Mouse (Mus musculus) lung, embryonic 14.5 days (tissue): ENCODE measurements around the gene Tnnc1. TPM values are rescaled to one million over a fixed set of nuclear protein-coding genes. Genes with fewer than 3 reads are reported as not detected.

Experiments
- ATAC-seq: fragments of 200-750 bp; cut with Nextera tagmentation; 2 replicates; pipeline ENCODE4 v1.8.0; 2017; ENCODE audit warnings: mild to moderate bottlenecking, moderate TSS enrichment, moderate library complexity; ENCODE audit not compliant: insufficient read depth
- DNase-seq: peaks from one replicate; pipeline ENCODE4 v3.0.0-alpha.2; 2015
- H3K27ac ChIP-seq: fragments of 300-500 bp; sonication (generic); 2 replicates; pipeline ENCODE4 v1.5.1; 2014; ENCODE audit warnings: low read depth, mild to moderate bottlenecking, moderate library complexity
- H3K27me3 ChIP-seq: fragments of 300-500 bp; sonication (generic); 2 replicates; pipeline ENCODE4 v1.6.1; 2014; ENCODE audit warnings: low read length, control low read depth; ENCODE audit not compliant: insufficient read depth
- H3K36me3 ChIP-seq: fragments of 300-500 bp; sonication (generic); 2 replicates; pipeline ENCODE4 v1.6.1; 2014; ENCODE audit warnings: control low read depth; ENCODE audit not compliant: insufficient read depth
- H3K4me1 ChIP-seq: fragments of 300-500 bp; sonication (generic); 2 replicates; pipeline ENCODE4 v1.6.1; 2014; ENCODE audit warnings: antibody characterized with exemption, control low read depth; ENCODE audit not compliant: insufficient read depth
- H3K4me2 ChIP-seq: fragments of 300-500 bp; sonication (generic); 2 replicates; pipeline ENCODE4 v1.6.1; 2014; ENCODE audit warnings: mild to moderate bottlenecking
- H3K4me3 ChIP-seq: fragments of 300-500 bp; sonication (generic); 2 replicates; pipeline ENCODE4 v1.5.1; 2014; ENCODE audit warnings: low read depth, low read length
- H3K9ac ChIP-seq: fragments of 300-500 bp; sonication (generic); 2 replicates; pipeline ENCODE4 v1.6.1; 2014
- H3K9me3 ChIP-seq: fragments of 300-500 bp; sonication (generic); 2 replicates; pipeline ENCODE4 v1.6.1; 2016; ENCODE audit warnings: low read depth, low read length, control low read depth
- CTCF ChIP-seq: IDR thresholded peaks from 2 replicates; pipeline ENCODE4 v1.5.1; 2016; ENCODE audit warnings: antibody characterized with exemption, low read depth
- WGBS: fragments of 180-500 bp; shearing (Covaris S2); extraction: QIAGEN DNeasy Blood & Tissue Kit; methylation state at CpG from one replicate; pipeline ENCODE4 v1.1.7; 2014; 5-methylcytosine and 5-hydroxymethylcytosine counted together
- polyA plus RNA-seq: library from polyadenylated mRNA; unstranded; fragments of >200 nt; fragmentation: Nextera tagmentation; extraction: Ambion mirVana; gene quantifications from 2 replicates; pipeline ENCODE4 v1.2.1, GENCODE M21; 2014

Gene Tnnc1
- polyA plus RNA-seq, 1 experiment from 2014 or later: 5.1 TPM

- Histone ChIP-seq H3K36me3 (peaks cover 100% of the 10 kb centered on the region), H3K9me3 (no peaks in the 10 kb centered on the region), H3K9ac (no peak overlapping the region), H3K27ac (no peak overlapping the region), H3K4me2 (no peak overlapping the region), H3K27me3 (no peaks in the 10 kb centered on the region), H3K4me3 (no peak overlapping the region), H3K4me1 (no peaks in the 10 kb centered on the region)
- DNase-seq (no peak), ATAC-seq (no peak)
- 75% methylated on average over 5 of the region's 5 CpGs for WGBS
- no peak for TF ChIP-seq CTCF
These were observed 24.6 kb upstream of the Tnnc1 start for GRCm38 (mm10) chr14:31183541-31183940.

GRCm38 (mm10) chr14:31184195-31184594, 23.9 kb upstream of the Tnnc1 start:
- TF ChIP-seq CTCF: no peak
- DNase-seq (no peak), ATAC-seq (no peak)
- no peaks in the 10 kb centered on the region for H3K9me3 ChIP-seq
- WGBS: 87% methylated on average over 12 of the region's 12 CpGs
- no peaks in the 10 kb centered on the region for H3K27me3 ChIP-seq
- H3K4me1 ChIP-seq: no peaks in the 10 kb centered on the region
- H3K4me2 ChIP-seq: no peak overlapping the region
- peaks cover 100% of the 10 kb centered on the region for H3K36me3 ChIP-seq
- no peak overlapping the region for H3K9ac ChIP-seq
- H3K4me3 ChIP-seq: no peak overlapping the region
- no peak overlapping the region for H3K27ac ChIP-seq

GRCm38 (mm10) chr14:31186656-31187055, 21.5 kb upstream of the Tnnc1 start:
- no peak overlapping the region for H3K4me3 ChIP-seq
- no peaks in the 10 kb centered on the region for H3K9me3 ChIP-seq
- no peak for DNase-seq
- no peak overlapping the region for H3K27ac ChIP-seq
- no peak overlapping the region for H3K4me2 ChIP-seq
- 65% methylated on average over 4 of the region's 4 CpGs for WGBS
- H3K27me3 ChIP-seq: no peaks in the 10 kb centered on the region
- TF ChIP-seq CTCF: no peak
- H3K9ac ChIP-seq: no peak overlapping the region
- H3K36me3 ChIP-seq: peaks cover 100% of the 10 kb centered on the region
- no peak for ATAC-seq
- H3K4me1 ChIP-seq: no peaks in the 10 kb centered on the region

- TF ChIP-seq CTCF: no peak
These were observed 19.3 kb upstream of the Tnnc1 start for GRCm38 (mm10) chr14:31188771-31189181.

GRCm38 (mm10) chr14:31189348-31189747, 18.8 kb upstream of the Tnnc1 start:
- Histone ChIP-seq H3K4me1 (no peaks in the 10 kb centered on the region), H3K9me3 (no peaks in the 10 kb centered on the region), H3K9ac (no peak overlapping the region), H3K36me3 (peaks cover 100% of the 10 kb centered on the region), H3K27ac (no peak overlapping the region; the same call in 1 of the 2 replicates), H3K27me3 (no peaks in the 10 kb centered on the region), H3K4me2 (no peak overlapping the region), H3K4me3 (no peak overlapping the region)
- ATAC-seq: no peak
- TF ChIP-seq CTCF: no peak
- DNase-seq: no peak
- 93% methylated on average over 3 of the region's 3 CpGs for WGBS

More at GRCm38 (mm10) chr14:31188771-31189181, 19.3 kb upstream of the Tnnc1 start:
- no peak for DNase-seq
- Histone ChIP-seq H3K9me3 (no peaks in the 10 kb centered on the region), H3K4me3 (no peak overlapping the region), H3K27ac (no peak overlapping the region; the same call in 1 of the 2 replicates), H3K9ac (no peak overlapping the region), H3K27me3 (no peaks in the 10 kb centered on the region), H3K4me1 (no peaks in the 10 kb centered on the region), H3K36me3 (peaks cover 100% of the 10 kb centered on the region), H3K4me2 (no peak overlapping the region)
- no peak for ATAC-seq
- WGBS: 69% methylated on average over 6 of the region's 6 CpGs

- DNase-seq: no peak
- 51% methylated on average over 2 of the region's 2 CpGs for WGBS
- H3K9ac ChIP-seq: no peak overlapping the region
These were observed 16.2 kb upstream of the Tnnc1 start for GRCm38 (mm10) chr14:31191936-31192335.

GRCm38 (mm10) chr14:31193791-31194190, 14.3 kb upstream of the Tnnc1 start:
- Histone ChIP-seq H3K4me3 (no peak overlapping the region), H3K27ac (no peak overlapping the region), H3K36me3 (peaks cover 100% of the 10 kb centered on the region), H3K4me1 (peaks cover 8% of the 10 kb centered on the region; the same call in 1 of the 2 replicates), H3K4me2 (no peak overlapping the region), H3K9me3 (no peaks in the 10 kb centered on the region), H3K9ac (no peak overlapping the region), H3K27me3 (no peaks in the 10 kb centered on the region)
- TF ChIP-seq CTCF: no peak
- DNase-seq (no peak), ATAC-seq (no peak)
- 66% methylated on average over 7 of the region's 7 CpGs for WGBS

More at GRCm38 (mm10) chr14:31191936-31192335, 16.2 kb upstream of the Tnnc1 start:
- peaks cover 8% of the 10 kb centered on the region; the same call in 1 of the 2 replicates for H3K4me1 ChIP-seq
- no peak overlapping the region for H3K27ac ChIP-seq
- ATAC-seq: no peak
- TF ChIP-seq CTCF: no peak
- H3K36me3 ChIP-seq: peaks cover 100% of the 10 kb centered on the region
- no peak overlapping the region for H3K4me3 ChIP-seq
- H3K4me2 ChIP-seq: no peak overlapping the region
- no peaks in the 10 kb centered on the region for H3K27me3 ChIP-seq
- no peaks in the 10 kb centered on the region for H3K9me3 ChIP-seq

GRCm38 (mm10) chr14:31194441-31194840, 13.7 kb upstream of the Tnnc1 start:
- Histone ChIP-seq H3K9ac (no peak overlapping the region), H3K9me3 (no peaks in the 10 kb centered on the region), H3K4me2 (no peak overlapping the region), H3K36me3 (peaks cover 100% of the 10 kb centered on the region), H3K4me1 (peaks cover 8% of the 10 kb centered on the region; the same call in 1 of the 2 replicates), H3K4me3 (no peak overlapping the region), H3K27me3 (no peaks in the 10 kb centered on the region), H3K27ac (no peak overlapping the region)
- TF ChIP-seq CTCF: no peak
- ATAC-seq: no peak
- DNase-seq: no peak
- WGBS: 74% methylated on average over 2 of the region's 2 CpGs
